Mouse (Mus musculus) hematopoietic multipotent progenitor cell, adult 10-12 weeks (in vitro differentiated cells): Measurements from ENCODE around the gene Gm12355. TPM values are rescaled to one million over a fixed set of nuclear protein-coding genes. Genes with fewer than 3 reads are reported as not detected.

Experiments
- polyA plus RNA-seq: library from polyadenylated mRNA; stranded (reverse); fragments of >175 nt; gene quantifications from 2 replicates; pipeline ENCODE4 v1.2.3, GENCODE M21; 2012; ENCODE audit warnings: low replicate concordance

Gm12355 gene
- not detected in 2 replicates for polyA plus RNA-seq

GRCm38 (mm10) chr11:98625611-98626410, at the start of gene Gm12355, which contains the start of gene Gsdma3:
Gene Gm12355, minus strand, starts transcription at chr11:98625661.
Gene Gsdma3, plus strand, starts transcription at chr11:98626360.

GRCm38 (mm10) chr11:98664091-98664490, 38.6 kb upstream of the Gm12355 start, which contains the start of gene Gsdma:
Gene Gsdma, plus strand, starts transcription at chr11:98664351.

GRCm38 (mm10) chr11:98646459-98646858, 21.0 kb upstream of the Gm12355 start, which contains the start of gene Gsdma2:
Gene Gsdma2, plus strand, starts transcription at chr11:98646759.

GRCm38 (mm10) chr11:98597991-98598390, 27.5 kb downstream of the Gm12355 start, which contains the start of gene Lrrc3c:
Gene Lrrc3c, plus strand, starts transcription at chr11:98598291.

GRCm38 (mm10) chr11:98586892-98587563, 38.4 kb downstream of the Gm12355 start, which contains the start of gene Ormdl3:
Gene Ormdl3, minus strand, starts transcription at chr11:98587368.

Other genes with a start within 250 kb of the Gm12355 start
- gene Tcap, start 241.8 kb downstream of the Gm12355 start, polyA plus RNA-seq = 0.20 and 0.59 TPM in 2 replicates
- not detected in 2 replicates for gene Pnmt, start 239.2 kb downstream of the Gm12355 start, polyA plus RNA-seq
- gene Pgap3, start 225.2 kb downstream of the Gm12355 start, polyA plus RNA-seq = 15.6 and 23.8 TPM in 2 replicates
- 2.3 and 2.6 TPM in 2 replicates for gene Erbb2, start 213.2 kb downstream of the Gm12355 start, polyA plus RNA-seq
- gene Mien1, start 186.7 kb downstream of the Gm12355 start, polyA plus RNA-seq = 41.8 and 65.2 TPM in 2 replicates
- 2.9 and 3.1 TPM in 2 replicates for gene Grb7, start 179.3 kb downstream of the Gm12355 start, polyA plus RNA-seq
- 71.3 and 78.4 TPM in 2 replicates for gene Ikzf3, start 79.6 kb downstream of the Gm12355 start, polyA plus RNA-seq
- gene Zpbp2, start 74.6 kb downstream of the Gm12355 start, polyA plus RNA-seq = 0.86 and 2.4 TPM in 2 replicates
- 33.4 and 47.2 TPM in 2 replicates for gene Ormdl3, start 38.3 kb downstream of the Gm12355 start, polyA plus RNA-seq
- not detected in 2 replicates for gene Lrrc3c, start 27.4 kb downstream of the Gm12355 start, polyA plus RNA-seq
- gene Gsdma3, start 699 bp upstream of the Gm12355 start, polyA plus RNA-seq = not detected in 2 replicates
- gene Gsdma2, start 21.1 kb upstream of the Gm12355 start, polyA plus RNA-seq = not detected in 2 replicates
- 0.04 TPM in 1 of 2 replicates, not detected in the other for gene Gsdma, start 38.7 kb upstream of the Gm12355 start, polyA plus RNA-seq
- gene Psmd3, start 56.9 kb upstream of the Gm12355 start, polyA plus RNA-seq = 81.9 and 109 TPM in 2 replicates
- 0.15 TPM in 1 of 2 replicates, not detected in the other for gene Csf3, start 75.6 kb upstream of the Gm12355 start, polyA plus RNA-seq
- 71.6 and 109 TPM in 2 replicates for gene Med24, start 103.8 kb upstream of the Gm12355 start, polyA plus RNA-seq
- 14.2 and 27.2 TPM in 2 replicates for gene Thra, start 115.0 kb upstream of the Gm12355 start, polyA plus RNA-seq
- gene Nr1d1, start 149.7 kb upstream of the Gm12355 start, polyA plus RNA-seq = 4.5 and 4.7 TPM in 2 replicates
- gene Msl1, start 169.9 kb upstream of the Gm12355 start, polyA plus RNA-seq = 57.1 and 163 TPM in 2 replicates
- gene Casc3, start 179.2 kb upstream of the Gm12355 start, polyA plus RNA-seq = 42.9 and 45.2 TPM in 2 replicates
- gene Rapgefl1, start 211.1 kb upstream of the Gm12355 start, polyA plus RNA-seq = 1.3 and 3.6 TPM in 2 replicates
- gene Wipf2, start 238.0 kb upstream of the Gm12355 start, polyA plus RNA-seq = 50.0 and 56.4 TPM in 2 replicates